Mouse (Mus musculus) bone marrow macrophage, adult 2 months (primary cell): ENCODE measurements around the gene Sntb2. TPM values are rescaled to one million over a fixed set of nuclear protein-coding genes. Genes with fewer than 3 reads are reported as not detected.
A peak's percentile ranks its signal among the peaks of the same experiment; 100 is the strongest.

Experiments
- H3K27ac ChIP-seq: 2 replicates; pipeline ENCODE4 v1.5.1; 2012; ENCODE audit warnings: low read depth, low read length; ENCODE audit not compliant: insufficient read depth
- H3K4me1 ChIP-seq: 2 replicates; pipeline ENCODE4 v1.6.1; 2012; ENCODE audit warnings: low read length; ENCODE audit not compliant: control insufficient read depth, insufficient read depth
- H3K4me3 ChIP-seq: 2 replicates; pipeline ENCODE4 v1.5.1; 2012; ENCODE audit warnings: mild to moderate bottlenecking, low read length, moderate library complexity; ENCODE audit not compliant: insufficient read depth
- CTCF ChIP-seq: IDR thresholded peaks from 2 replicates; pipeline ENCODE4 v1.5.1; 2012; ENCODE audit warnings: low read depth, mild to moderate bottlenecking, low read length, moderate library complexity
- POLR2A ChIP-seq: IDR thresholded peaks from 2 replicates; pipeline ENCODE4 v1.6.1; 2012; ENCODE audit warnings: mild to moderate bottlenecking, low read depth, low read length, borderline replicate concordance
- polyA plus RNA-seq: library from polyadenylated mRNA; stranded (reverse); fragments of >200 nt; gene quantifications from 2 replicates; pipeline ENCODE4 v1.2.4, GENCODE M21; 2012; ENCODE audit not compliant: missing spikeins, insufficient read depth, insufficient read length

Gene Sntb2
- 11.4 and 13.7 TPM in 2 replicates for polyA plus RNA-seq

GRCm38 (mm10) chr8:106935324-106935869, at the start of gene Sntb2:
Sntb2 (plus strand) TSS chr8:106935750.
- peaks cover 29% of the 10 kb centered on the region for H3K4me1 ChIP-seq
- peak within 1 kb of the TSS; percentile 93 for H3K4me3 ChIP-seq
- TF ChIP-seq CTCF, result no peak
- TF ChIP-seq POLR2A, result no peak
- peak within 1 kb of the TSS; percentile 66 for H3K27ac ChIP-seq

- H3K4me1 ChIP-seq, result peaks cover 10% of the 10 kb centered on the region
- TF ChIP-seq CTCF (0 out of 2 replicates have a peak, but pooled peaks have one; percentile 20), POLR2A (no peak)
- H3K27ac ChIP-seq, result no peak overlapping the region
- no peak overlapping the region for H3K4me3 ChIP-seq
These were observed 48.0 kb upstream of the Sntb2 start for GRCm38 (mm10) chr8:106887336-106888189.

GRCm38 (mm10) chr8:106888803-106889202, 46.7 kb upstream of the Sntb2 start:
- H3K4me1 ChIP-seq, result peaks cover 10% of the 10 kb centered on the region
- TF ChIP-seq CTCF (no peak), POLR2A (no peak)
- no peak overlapping the region for H3K27ac ChIP-seq
- no peak overlapping the region for H3K4me3 ChIP-seq

GRCm38 (mm10) chr8:106892210-106892805, 43.2 kb upstream of the Sntb2 start:
- peak overlapping the region; percentile 96 for H3K4me3 ChIP-seq
- peaks cover 21% of the 10 kb centered on the region for H3K4me1 ChIP-seq
- TF ChIP-seq POLR2A (no peak), CTCF (no peak)
- H3K27ac ChIP-seq, result peak overlapping the region; percentile 75

- no peak for TF ChIP-seq CTCF
- no peak for TF ChIP-seq POLR2A
- Histone ChIP-seq H3K4me3 (peak overlapping the region; percentile 96), H3K4me1 (peaks cover 21% of the 10 kb centered on the region), H3K27ac (peak overlapping the region; percentile 75)
These were observed 42.6 kb upstream of the Sntb2 start for GRCm38 (mm10) chr8:106892806-106893451.

- peaks cover 21% of the 10 kb centered on the region for H3K4me1 ChIP-seq
- peak within 1 kb of the TSS; percentile 96 for H3K4me3 ChIP-seq
- peak within 1 kb of the TSS; percentile 75 for H3K27ac ChIP-seq
- TF ChIP-seq CTCF (no peak), POLR2A (peak; percentile 65; the same call in 1 of the 2 replicates)
These were observed 41.9 kb upstream of the Sntb2 start, which contains the start of gene Utp4 for GRCm38 (mm10) chr8:106893481-106894156. Utp4 (plus strand) TSS chr8:106893636.

- peaks cover 23% of the 10 kb centered on the region for H3K4me1 ChIP-seq
- no peak overlapping the region for H3K27ac ChIP-seq
- TF ChIP-seq CTCF (no peak), POLR2A (no peak)
- H3K4me3 ChIP-seq, result no peak overlapping the region
These were observed 36.1 kb upstream of the Sntb2 start for GRCm38 (mm10) chr8:106899473-106899872.

GRCm38 (mm10) chr8:106905727-106906480, 29.6 kb upstream of the Sntb2 start:
- no peak overlapping the region for H3K27ac ChIP-seq
- peaks cover 22% of the 10 kb centered on the region for H3K4me1 ChIP-seq
- no peak overlapping the region for H3K4me3 ChIP-seq
- TF ChIP-seq POLR2A (no peak), CTCF (no peak)

- no peak overlapping the region for H3K4me3 ChIP-seq
- peaks cover 16% of the 10 kb centered on the region for H3K4me1 ChIP-seq
- TF ChIP-seq POLR2A, result no peak
- no peak for TF ChIP-seq CTCF
- no peak overlapping the region for H3K27ac ChIP-seq
These were observed 28.9 kb upstream of the Sntb2 start for GRCm38 (mm10) chr8:106906635-106907034.
